Mouse (Mus musculus) regulatory T cell (primary cell): ENCODE data around the gene Lgals4.

Experiments used
- in situ Hi-C: fragments of 300-600 bp; cut with MboI, MseI; formaldehyde crosslinking; loops from one replicate; pipeline ENCODE4 v1.15.1; 2025; ENCODE audit warnings: high pct_unique_total_duplicates

Gene Lgals4

GRCm38 (mm10) chr7:28808221-28808941 lies 25.3 kb upstream of the Lgals4 start, which contains the start of gene Hnrnpl:
Hnrnpl (plus strand) TSS chr7:28808541.
- in situ Hi-C loops = loop anchor here (5.0 kb wide), 1 partner anchor 1789 kb away; the partner anchor contains the start of gene Zbtb32

- in situ Hi-C loops = loop anchor here (5.0 kb wide), 1 partner anchor 1788 kb away; the partner anchor contains the start of gene Zbtb32
These were observed 24.7 kb upstream of the Lgals4 start for GRCm38 (mm10) chr7:28808957-28809393.

GRCm38 (mm10) chr7:28809401-28810089 lies 24.1 kb upstream of the Lgals4 start:
- in situ Hi-C loops = loop anchor here (5.0 kb wide), 1 partner anchor 1788 kb away; the partner anchor contains the start of gene Zbtb32

GRCm38 (mm10) chr7:28810107-28811066 lies 23.3 kb upstream of the Lgals4 start:
- in situ Hi-C loops = no loop called here

GRCm38 (mm10) chr7:28811228-28811627 lies 22.4 kb upstream of the Lgals4 start:
- in situ Hi-C loops = no loop called here

- in situ Hi-C loops = no loop called here
These were observed 21.9 kb upstream of the Lgals4 start for GRCm38 (mm10) chr7:28811640-28812275.

- in situ Hi-C loops = no loop called here
These were observed 21.2 kb upstream of the Lgals4 start for GRCm38 (mm10) chr7:28812436-28812835.

- in situ Hi-C loops = no loop called here
These were observed 20.7 kb upstream of the Lgals4 start for GRCm38 (mm10) chr7:28812949-28813348.

GRCm38 (mm10) chr7:28814306-28815034 lies 19.2 kb upstream of the Lgals4 start:
- in situ Hi-C loops = no loop called here

GRCm38 (mm10) chr7:28815230-28815629 lies 18.4 kb upstream of the Lgals4 start:
- in situ Hi-C loops = no loop called here

- in situ Hi-C loops = no loop called here
These were observed 17.5 kb upstream of the Lgals4 start for GRCm38 (mm10) chr7:28816201-28816600.

- in situ Hi-C loops = no loop called here
These were observed 16.7 kb upstream of the Lgals4 start for GRCm38 (mm10) chr7:28816920-28817319.

- in situ Hi-C loops = no loop called here
These were observed 16.1 kb upstream of the Lgals4 start for GRCm38 (mm10) chr7:28817524-28817923.

GRCm38 (mm10) chr7:28817957-28818356 lies 15.7 kb upstream of the Lgals4 start:
- in situ Hi-C loops = no loop called here

- in situ Hi-C loops = no loop called here
These were observed 15.2 kb upstream of the Lgals4 start for GRCm38 (mm10) chr7:28818436-28818835.

GRCm38 (mm10) chr7:28818861-28819452 lies 14.7 kb upstream of the Lgals4 start:
- in situ Hi-C loops = no loop called here

GRCm38 (mm10) chr7:28819571-28819970 lies 14.1 kb upstream of the Lgals4 start:
- in situ Hi-C loops = no loop called here

GRCm38 (mm10) chr7:28820358-28821260 lies 13.0 kb upstream of the Lgals4 start:
- in situ Hi-C loops = no loop called here

- in situ Hi-C loops = no loop called here
These were observed 12.3 kb upstream of the Lgals4 start for GRCm38 (mm10) chr7:28821261-28821831.
